Mouse (Mus musculus) liver, embryonic 14.5 days (tissue): ENCODE measurements around the gene Ticam1.
"Not testable (repeated sequence)": the region's sequence is repeated elsewhere in the genome, so short reads cannot be mapped to it uniquely, and the experiment has no call there.

ENCODE experiments used
- CTCF ChIP-seq: IDR thresholded peaks from 2 replicates; pipeline ENCODE4 v1.5.1; 2016; ENCODE audit warnings: antibody characterized with exemption, low read depth, control low read depth
- EP300 ChIP-seq: IDR thresholded peaks from 2 replicates; pipeline ENCODE4 v1.6.1; 2016; ENCODE audit warnings: antibody characterized with exemption, low read depth

- not testable (repeated sequence) for TF ChIP-seq CTCF, EP300
These were observed 18.3 kb downstream of the Ticam1 start for GRCm38 (mm10) chr17:56258269-56258668.
